Mouse (Mus musculus): ENCODE data around the gene Sec24c.

DNA sequence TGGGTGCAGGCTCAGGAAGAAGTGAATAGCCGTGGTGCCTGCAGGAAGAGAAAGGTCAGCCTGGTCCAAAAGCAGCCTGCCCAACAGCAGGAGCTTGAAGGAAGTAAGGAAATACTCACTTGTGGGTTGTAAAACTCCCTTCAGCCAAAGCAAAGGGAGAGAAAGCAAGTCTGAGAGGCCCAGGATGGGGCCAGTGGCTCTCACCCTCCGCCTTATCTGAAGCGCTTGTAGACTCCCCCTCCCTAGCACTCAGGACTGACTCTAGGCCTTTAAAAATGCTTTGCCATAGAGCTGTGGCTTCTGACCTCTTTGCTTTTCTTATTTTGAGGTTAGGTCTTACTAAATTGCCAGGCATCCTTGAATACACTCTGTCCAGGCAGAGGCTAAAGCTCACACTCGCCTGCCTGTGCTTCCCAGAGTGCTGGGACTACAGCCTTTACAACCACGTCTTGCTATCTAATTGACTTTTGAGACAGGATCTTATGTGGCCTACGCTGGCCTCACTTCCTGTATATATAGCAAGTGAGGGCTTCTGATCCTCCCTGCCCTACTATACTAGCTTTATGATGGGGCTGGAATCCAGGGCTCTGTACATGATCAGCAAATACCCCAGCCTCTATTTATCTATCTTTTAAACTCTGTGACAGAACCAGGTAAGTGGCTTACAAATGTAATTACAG lies 51.7 kb downstream of the Sec24c start:
- TF ChIP-seq CTCF (IDR thresholded peaks at IDR 0.05; ENCODE audit: low read depth) (no peak), EP300 (IDR thresholded peaks at IDR 0.05; ENCODE audit: low read depth) (no peak)
